Mouse (Mus musculus): ENCODE measurements at regions not wholly inside any gene's neighbourhood (a gene's known extent, or its start where the extent isn't known, plus 50 kb on each side); places are given as distances from the start of the nearest gene placed in this dataset.

GRCm38 (mm10) chr1:42775893-42776287 lies 75.1 kb upstream of the Mrps9 start:
- peaks cover 0 to 10% of the 10 kb centered on the region in 2 experiments; a peak in 2 of 4 replicates for H3K4me1 ChIP-seq (ENCODE audit: control insufficient read depth in 1 of 2, insufficient read depth in 2 of 2)
- no peaks in the 10 kb centered on the region for H3K9me3 ChIP-seq (replicated peaks; ENCODE audit: low read length)
- no peak overlapping the region for H3K9ac ChIP-seq (ENCODE audit: insufficient read depth, low read depth)
- in situ Hi-C loops (cut with MboI; ENCODE audit: low pct_ligation_motif_present, low pct_unique_long_range_greater_than_20kb, low sequenced_read_pairs) (no loop called here), dilution Hi-C loops (cut with MboI; ENCODE audit: extremely low pct_ligation_motif_present, extremely low pct_unique_long_range_greater_than_20kb, low sequenced_read_pairs) (no loop called here)
- H3K36me3 ChIP-seq (replicated peaks in 1 of 2; ENCODE audit: control insufficient read depth in 1 of 2, insufficient read depth in 1 of 2, low read length in 1 of 2): no peaks in the 10 kb centered on the region
- H3K27ac ChIP-seq (ENCODE audit: insufficient read depth, low read depth): no peak overlapping the region
- no peak for TF ChIP-seq EP300 (IDR thresholded peaks at IDR 0.05; ENCODE audit: low read length)
- TF ChIP-seq USF2 (conservative IDR thresholded peaks at IDR 0.05; ENCODE audit: low read depth, low read length): no peak
- no peak for TF ChIP-seq CHD2 (IDR thresholded peaks at IDR 0.05; ENCODE audit: low read length)
- no peak for TF ChIP-seq RAD21 (IDR thresholded peaks at IDR 0.05; ENCODE audit: low read depth, low read length)
- no peak for TF ChIP-seq USF1 (IDR thresholded peaks at IDR 0.05; ENCODE audit: low read depth, low read length)
- no peak for TF ChIP-seq MAX (IDR thresholded peaks at IDR 0.05; ENCODE audit: low read length)
- no peak for TF ChIP-seq KAT2A (IDR thresholded peaks at IDR 0.05; ENCODE audit: insufficient replicate concordance, low read length)
- TF ChIP-seq ZC3H11A (IDR thresholded peaks at IDR 0.05; ENCODE audit: low read depth, low read length): no peak
- no peak for TF ChIP-seq CHD1 (IDR thresholded peaks at IDR 0.05; ENCODE audit: low read depth, low read length)
- no peak for TF ChIP-seq MAFK (IDR thresholded peaks at IDR 0.05; ENCODE audit: insufficient replicate concordance, low read length)
- no peak for TF ChIP-seq RCOR1 (conservative IDR thresholded peaks at IDR 0.05; ENCODE audit: low read depth, low read length)
- no peak for TF ChIP-seq MXI1 (IDR thresholded peaks at IDR 0.05; ENCODE audit: low read depth, low read length)
- TF ChIP-seq NRF1 (IDR thresholded peaks at IDR 0.05; ENCODE audit: low read depth, low read length): no peak
- no peak for TF ChIP-seq ZKSCAN1 (IDR thresholded peaks at IDR 0.05; ENCODE audit: borderline replicate concordance, low read depth, low read length)
- TF ChIP-seq SMC3 (IDR thresholded peaks at IDR 0.05; ENCODE audit: low read depth, low read length): no peak
- TF ChIP-seq HCFC1 (IDR thresholded peaks at IDR 0.05; ENCODE audit: low read depth, low read length): no peak
- TF ChIP-seq SIN3A (IDR thresholded peaks at IDR 0.05; ENCODE audit: low read length): no peak
- TF ChIP-seq JUN (IDR thresholded peaks at IDR 0.05; ENCODE audit: insufficient read depth, low read depth, low read length): no peak
- no peak for TF ChIP-seq GABPA (IDR thresholded peaks at IDR 0.05; ENCODE audit: insufficient replicate concordance, low read depth, low read length)
- no peaks in the 10 kb centered on the region for H3K27me3 ChIP-seq (replicated peaks)
- no peak overlapping the region for H3K4me3 ChIP-seq (replicated peaks in 1 of 3; ENCODE audit: low read depth in 2 of 3, low read length in 2 of 3, poor library complexity in 1 of 3)
- no peak overlapping the region for H3K4me2 ChIP-seq (ENCODE audit: insufficient read depth, low read depth, poor library complexity, severe bottlenecking)
- no peaks in the 10 kb centered on the region for H3K79me2 ChIP-seq (replicated peaks; ENCODE audit: control insufficient read depth, extremely low read depth, insufficient read depth, poor library complexity, severe bottlenecking)
- DNase-seq (ENCODE audit: extremely low read depth): no peak

- TF ChIP-seq PAX5 (IDR thresholded peaks at IDR 0.05; ENCODE audit: low read length) (no peak), RCOR1 (conservative IDR thresholded peaks at IDR 0.05; ENCODE audit: low read depth, low read length) (no peak), GABPA (IDR thresholded peaks at IDR 0.05; ENCODE audit: insufficient replicate concordance, low read depth, low read length) (no peak), CHD2 (IDR thresholded peaks at IDR 0.05; ENCODE audit: low read length) (no peak), CTCF (conservative IDR thresholded peaks at IDR 0.05 in 1 of 2, IDR thresholded peaks at IDR 0.05 in 1 of 2; ENCODE audit: low read depth in 2 of 2, low read length in 2 of 2) (no peak), ZMIZ1 (IDR thresholded peaks at IDR 0.05; ENCODE audit: low read depth, low read length) (no peak), TBP (conservative IDR thresholded peaks at IDR 0.05; ENCODE audit: low read depth, low read length) (no peak), TCF12 (IDR thresholded peaks at IDR 0.05; ENCODE audit: low read depth, low read length) (no peak), E2F4 (IDR thresholded peaks at IDR 0.05; ENCODE audit: insufficient replicate concordance, low read depth, low read length) (no peak), HCFC1 (IDR thresholded peaks at IDR 0.05; ENCODE audit: low read depth, low read length) (no peak), NRF1 (IDR thresholded peaks at IDR 0.05; ENCODE audit: low read depth, low read length) (no peak), KAT2A (IDR thresholded peaks at IDR 0.05; ENCODE audit: insufficient replicate concordance, low read length) (no peak)
Observed at GRCm38 (mm10) chr1:42777416-42777815, 73.6 kb upstream of the Mrps9 start.

More at GRCm38 (mm10) chr1:42777416-42777815, 73.6 kb upstream of the Mrps9 start:
- Histone ChIP-seq H3K4me3 (replicated peaks in 1 of 3; ENCODE audit: low read depth in 2 of 3, low read length in 2 of 3, poor library complexity in 1 of 3) (no peak overlapping the region), H3K36me3 (replicated peaks in 1 of 2; ENCODE audit: control insufficient read depth in 1 of 2, insufficient read depth in 1 of 2, low read length in 1 of 2) (no peaks in the 10 kb centered on the region), H3K4me2 (ENCODE audit: insufficient read depth, low read depth, poor library complexity, severe bottlenecking) (no peak overlapping the region), H3K79me2 (replicated peaks; ENCODE audit: control insufficient read depth, extremely low read depth, insufficient read depth, poor library complexity, severe bottlenecking) (no peaks in the 10 kb centered on the region), H3K9me3 (replicated peaks; ENCODE audit: low read length) (no peaks in the 10 kb centered on the region), H3K27ac (ENCODE audit: insufficient read depth, low read depth) (no peak overlapping the region), H3K27me3 (replicated peaks) (no peaks in the 10 kb centered on the region), H3K9ac (ENCODE audit: insufficient read depth, low read depth) (no peak overlapping the region), H3K4me1 (ENCODE audit: control insufficient read depth in 1 of 2, insufficient read depth in 2 of 2) (peaks cover 0 to 10% of the 10 kb centered on the region in 2 experiments; a peak in 2 of 4 replicates)
- in situ Hi-C loops (cut with MboI; ENCODE audit: low pct_ligation_motif_present, low pct_unique_long_range_greater_than_20kb, low sequenced_read_pairs) (no loop called here), dilution Hi-C loops (cut with MboI; ENCODE audit: extremely low pct_ligation_motif_present, extremely low pct_unique_long_range_greater_than_20kb, low sequenced_read_pairs) (no loop called here)
- DNase-seq (ENCODE audit: extremely low read depth): no peak

Data from CH12.LX (cell line).